Mouse (Mus musculus): ENCODE data around the gene Arfgap2.
"Not testable (repeated sequence)": the region's sequence is repeated elsewhere in the genome, so short reads cannot be mapped to it uniquely, and the experiment has no call there.

Arfgap2 gene

DNA sequence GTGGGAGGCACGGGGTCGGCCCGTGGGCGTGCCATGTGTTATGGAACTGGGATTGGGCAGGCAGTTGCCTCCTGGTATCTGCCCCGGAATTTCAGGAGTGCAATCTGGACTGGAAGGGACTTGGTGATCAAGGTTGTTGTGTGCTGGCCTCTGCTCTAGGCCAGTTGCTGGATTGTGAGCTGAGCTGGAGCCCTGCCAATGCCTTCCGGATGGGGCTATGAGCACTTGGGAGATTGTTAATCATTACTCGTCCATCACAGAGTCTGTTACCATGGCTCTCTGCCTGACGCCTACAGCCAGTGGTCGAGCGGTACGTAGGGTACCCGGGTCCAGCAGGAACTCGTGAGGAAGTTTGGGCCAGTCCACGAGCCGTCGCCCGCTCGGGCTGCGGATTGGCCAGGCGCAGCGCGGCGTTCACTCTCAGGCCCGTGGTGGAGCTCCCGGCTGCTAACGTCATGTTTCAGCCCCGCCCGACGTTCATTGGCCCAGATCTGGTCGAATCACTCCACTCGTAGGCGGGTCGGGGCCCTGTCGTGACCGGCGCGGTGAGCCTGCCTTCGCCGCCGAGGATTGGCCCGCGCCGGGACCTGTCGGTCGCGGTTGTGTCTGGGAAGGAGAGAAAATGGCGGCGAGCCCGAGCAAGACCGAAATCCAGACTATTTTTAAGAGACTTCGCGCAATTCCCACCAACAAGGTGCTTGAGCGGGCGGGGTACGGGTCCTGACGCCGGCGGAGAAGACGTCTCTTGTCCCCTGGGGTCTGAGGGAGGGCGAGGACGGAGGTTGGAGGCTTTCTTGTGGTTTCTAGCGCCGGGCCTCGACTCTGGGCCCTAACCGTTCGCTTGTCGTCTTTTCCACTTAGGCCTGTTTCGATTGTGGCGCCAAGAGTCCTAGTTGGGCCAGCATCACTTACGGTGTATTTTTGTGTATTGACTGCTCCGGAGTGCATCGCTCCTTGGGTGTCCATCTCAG is at the start of gene Arfgap2:
Gene Arfgap2 (plus strand): TSS at position 264 of the 971 bp plus-strand sequence.
- DNase-seq (ENCODE audit: low spot score in 2 of 2) = peak; percentile 98 to 99

DNA sequence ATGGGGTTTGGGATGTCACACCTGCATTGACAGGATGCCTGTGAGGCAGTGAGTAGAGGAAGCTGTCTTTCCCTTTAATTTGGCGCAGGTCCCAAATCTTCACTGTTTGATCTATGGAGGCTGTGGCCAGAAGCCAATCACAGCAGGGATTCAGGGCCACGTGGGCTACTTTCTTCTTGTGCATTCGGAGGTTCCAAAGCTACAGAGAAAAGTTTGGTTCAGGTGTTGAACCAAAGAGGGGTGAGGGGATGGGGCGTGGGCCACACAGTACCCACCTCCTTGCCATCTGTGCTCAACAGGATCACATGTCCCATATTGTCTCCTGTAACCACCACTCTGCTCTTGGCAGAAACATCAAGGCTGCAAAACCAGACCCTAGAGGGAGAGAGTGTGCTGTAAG is 47.7 kb upstream of the Arfgap2 start:
- DNase-seq (ENCODE audit: low spot score in 2 of 2) = no peak

DNA sequence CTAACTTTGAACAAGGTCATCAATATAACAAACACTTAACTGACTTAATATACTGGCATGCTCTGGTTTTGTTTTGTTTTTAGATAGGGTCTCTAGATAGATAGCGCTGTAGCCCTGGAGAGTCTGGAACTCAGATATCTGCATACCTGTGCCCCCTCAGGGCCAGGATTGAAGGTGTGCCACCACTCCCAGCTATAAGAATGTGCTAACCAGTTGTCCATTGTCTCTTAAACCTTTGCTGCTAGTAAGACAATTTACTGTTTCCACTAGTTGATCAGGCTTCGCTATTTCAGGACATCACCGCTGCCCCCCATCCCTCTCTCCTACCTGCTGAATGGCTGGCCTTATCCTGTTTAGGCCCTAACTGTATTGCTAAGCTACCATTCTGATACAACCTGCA is 44.3 kb upstream of the Arfgap2 start:
- DNase-seq (ENCODE audit: low spot score in 2 of 2) = no peak

DNA sequence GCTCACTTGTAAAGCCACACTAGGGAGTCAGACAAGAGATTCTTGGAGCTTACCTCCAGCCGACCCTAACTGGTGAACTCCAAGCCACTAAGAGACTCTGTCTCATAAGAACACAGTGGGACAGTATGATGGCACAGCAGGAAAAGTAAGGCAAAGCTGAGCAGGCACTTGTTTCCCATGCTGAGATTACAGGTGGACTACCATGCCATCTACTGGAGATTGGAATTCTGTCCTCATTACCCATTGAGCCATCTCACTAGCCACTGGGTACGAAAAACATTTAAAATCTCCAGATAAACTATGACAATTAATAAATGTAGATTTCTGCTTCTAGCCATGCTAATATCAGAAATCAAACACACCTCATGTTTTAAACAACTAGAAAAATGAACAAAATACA is 41.2 kb upstream of the Arfgap2 start:
- DNase-seq (ENCODE audit: low spot score in 2 of 2) = no peak

DNA sequence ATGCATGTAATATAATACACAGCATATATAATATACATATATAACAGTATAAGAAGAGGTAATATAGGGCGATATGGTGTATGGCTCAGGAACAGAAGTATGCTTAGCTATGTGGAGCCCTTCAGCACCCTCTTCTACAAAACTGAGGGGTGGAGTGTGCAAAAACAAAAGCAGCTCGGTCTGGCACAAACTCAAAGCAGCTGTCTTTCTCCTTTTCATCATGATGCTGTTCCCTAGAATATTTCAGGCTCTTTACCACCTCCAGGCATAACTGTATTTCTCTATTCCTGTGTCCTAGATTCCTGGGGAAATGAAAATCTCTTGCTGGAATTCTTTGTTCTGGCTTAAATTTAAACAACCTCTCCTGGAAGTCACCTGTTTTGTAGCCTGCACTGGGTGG is 35.0 kb upstream of the Arfgap2 start:
- no peak for DNase-seq (ENCODE audit: low spot score in 2 of 2)

DNA sequence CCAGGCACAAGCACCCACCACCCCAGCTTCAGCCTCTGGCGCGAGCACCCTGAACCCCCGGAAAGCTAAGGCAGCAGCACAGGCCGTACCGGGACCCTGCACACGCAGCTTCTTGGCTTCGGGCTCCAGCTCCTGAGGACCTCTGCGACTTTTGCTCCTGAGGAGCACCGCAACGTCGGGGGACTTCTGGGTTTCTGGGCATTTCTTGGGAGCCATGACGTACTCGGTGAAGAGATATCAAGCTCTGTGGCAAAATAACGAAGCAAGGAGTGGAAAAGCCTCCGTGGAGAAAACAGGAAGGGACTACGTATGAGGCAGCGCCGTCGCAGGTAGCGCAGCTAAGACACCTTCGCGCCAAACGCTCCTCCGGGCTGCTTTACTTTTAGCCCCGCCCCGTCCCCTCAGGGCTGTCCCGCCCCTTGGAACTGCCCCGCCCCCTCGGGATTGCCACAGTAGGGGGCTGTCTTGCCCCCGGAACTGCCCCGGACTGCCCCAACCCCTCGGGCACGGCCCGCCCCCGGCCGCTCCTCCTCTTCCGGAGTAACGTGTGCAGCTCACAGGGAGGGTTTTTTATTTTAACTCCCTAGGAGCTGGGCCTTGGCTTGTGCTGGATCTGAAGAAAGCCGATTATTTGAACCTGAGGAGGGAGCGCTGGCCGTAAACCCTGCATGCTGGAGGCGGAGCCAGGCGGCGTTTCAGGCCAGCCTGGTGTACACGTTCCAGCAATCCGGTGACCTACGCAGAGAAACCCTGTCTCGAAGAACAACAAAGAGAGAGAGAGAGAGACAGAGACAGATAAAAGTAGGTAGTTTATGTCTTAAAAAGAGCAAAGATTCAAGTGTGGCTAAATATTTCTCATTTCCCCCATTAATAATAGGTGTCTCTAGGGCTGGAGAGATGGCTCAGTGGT is 27.9 kb upstream of the Arfgap2 start, which contains the start of gene Ddb2:
Gene Ddb2 (minus strand): TSS at position 382 of the 910 bp plus-strand sequence.
- peak; percentile 77 to 79 for DNase-seq (ENCODE audit: low spot score in 2 of 2)

DNA sequence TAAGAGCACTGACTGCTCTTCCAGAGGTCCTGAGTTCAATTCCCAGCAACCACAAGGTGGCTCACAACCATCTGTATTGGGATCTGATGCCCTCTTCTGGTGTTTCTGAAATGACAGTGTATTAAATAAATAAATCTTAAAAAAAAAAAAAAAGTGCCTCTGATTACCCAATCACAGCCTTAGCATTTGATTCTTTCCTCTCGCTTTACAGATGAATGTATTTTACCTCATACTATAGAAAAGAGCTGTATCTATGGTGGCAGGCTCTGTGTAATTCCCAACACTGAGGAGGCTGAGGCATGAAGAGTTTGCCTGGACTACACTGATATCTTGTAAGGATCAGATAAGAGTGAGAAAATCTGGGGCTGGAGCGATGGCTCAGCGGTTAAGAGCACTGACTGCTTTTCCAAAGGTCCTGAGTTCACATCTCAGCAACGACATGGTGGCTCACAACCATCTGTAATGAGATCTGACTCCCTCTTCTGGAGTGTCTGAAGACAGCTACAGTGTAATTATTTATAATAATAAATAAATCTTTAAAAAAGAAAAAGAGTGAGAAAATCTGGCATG is 27.2 kb upstream of the Arfgap2 start:
- not testable (repeated sequence) for DNase-seq (ENCODE audit: low spot score in 2 of 2)

DNA sequence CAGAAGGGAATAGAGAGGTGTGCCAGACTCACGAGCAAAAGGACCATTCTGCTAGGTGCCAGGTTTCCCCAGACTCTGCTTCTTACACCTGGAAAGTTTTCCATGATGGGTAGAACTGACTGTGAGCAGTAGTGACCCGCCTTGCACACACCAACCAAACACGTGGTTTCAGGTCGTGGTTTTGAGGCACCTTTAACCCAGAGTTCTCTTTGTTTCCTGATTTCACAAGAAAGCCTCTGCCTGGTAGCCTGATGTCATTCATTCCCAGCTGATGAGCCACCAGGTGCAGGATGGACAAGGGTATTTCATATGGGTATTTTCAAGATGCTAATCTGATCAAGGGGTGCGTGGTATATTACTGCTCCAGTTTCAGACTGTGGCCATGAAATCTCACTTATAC is 22.2 kb upstream of the Arfgap2 start:
- no peak for DNase-seq (ENCODE audit: low spot score in 2 of 2)

DNA sequence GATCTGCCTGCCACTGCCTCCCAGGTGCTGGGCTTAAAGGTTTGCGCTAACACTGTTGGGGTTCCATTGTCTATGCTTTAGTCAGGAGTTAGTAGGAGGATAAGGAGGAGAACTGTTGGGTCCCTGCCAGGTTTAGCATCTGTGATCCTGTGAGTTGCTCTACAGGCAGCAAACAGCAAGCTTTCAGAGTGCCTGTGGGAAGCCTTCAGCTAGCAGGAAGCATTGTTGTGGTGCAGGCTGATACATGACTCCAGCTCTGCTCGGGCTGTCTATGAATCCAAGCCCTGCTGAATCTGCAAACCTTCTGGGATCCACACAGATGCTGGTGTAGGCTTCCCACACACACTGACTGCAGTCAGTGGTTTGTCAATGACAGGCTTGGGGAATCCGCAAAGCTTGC is 21.4 kb upstream of the Arfgap2 start:
- DNase-seq (ENCODE audit: low spot score in 2 of 2) = no peak

DNA sequence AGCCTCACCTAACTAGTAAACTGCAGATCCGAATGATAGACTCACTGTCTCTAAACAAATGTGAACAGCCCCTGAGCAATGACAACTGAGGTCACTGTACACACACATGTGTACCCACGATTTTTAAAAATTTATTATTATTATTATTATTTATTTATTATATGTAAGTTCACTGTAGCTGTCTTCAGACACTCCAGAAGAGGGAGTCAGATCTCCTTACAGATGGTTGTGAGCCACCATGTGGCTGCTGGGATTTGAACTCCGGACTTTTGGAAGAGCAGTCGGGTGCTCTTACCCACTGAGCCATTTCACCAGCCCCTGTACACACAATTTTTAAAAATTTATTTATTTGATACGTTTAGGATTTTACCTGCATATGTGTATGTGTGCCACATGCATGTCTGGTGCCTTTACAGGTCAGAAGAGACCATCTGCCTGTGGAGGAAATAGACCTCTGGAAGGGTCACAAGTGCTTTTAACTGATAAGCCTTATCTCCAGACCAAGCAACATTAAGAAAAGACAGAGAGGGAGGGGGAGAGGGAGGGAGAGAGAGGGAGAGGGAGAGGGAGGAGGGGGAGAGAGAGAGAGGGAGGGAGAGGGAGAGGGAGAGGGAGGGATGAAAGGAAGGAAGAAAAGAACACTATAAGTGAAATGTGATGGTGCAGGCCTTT is 20.1 kb upstream of the Arfgap2 start:
- DNase-seq (ENCODE audit: low spot score in 2 of 2) = no peak

DNA sequence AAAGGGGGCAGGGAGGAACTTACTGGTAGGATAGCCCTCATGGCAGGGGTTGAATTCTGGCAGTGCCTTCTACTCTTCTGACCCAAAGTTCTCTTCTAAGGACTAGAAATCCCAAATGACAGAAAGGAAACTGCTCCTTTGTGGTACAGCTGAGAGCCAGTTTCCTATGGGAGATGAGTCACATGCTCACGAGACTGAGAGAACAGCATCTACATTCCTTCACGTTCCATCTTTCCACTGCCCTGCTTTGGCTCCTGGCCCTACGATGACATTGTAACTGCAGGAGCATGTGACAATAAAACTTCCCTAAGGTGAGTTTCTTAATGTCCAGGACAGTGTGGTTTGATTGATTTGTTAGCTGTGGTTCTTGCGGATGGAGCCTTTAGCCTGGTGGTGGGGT is 16.4 kb upstream of the Arfgap2 start:
- DNase-seq (ENCODE audit: low spot score in 2 of 2) = no peak

DNA sequence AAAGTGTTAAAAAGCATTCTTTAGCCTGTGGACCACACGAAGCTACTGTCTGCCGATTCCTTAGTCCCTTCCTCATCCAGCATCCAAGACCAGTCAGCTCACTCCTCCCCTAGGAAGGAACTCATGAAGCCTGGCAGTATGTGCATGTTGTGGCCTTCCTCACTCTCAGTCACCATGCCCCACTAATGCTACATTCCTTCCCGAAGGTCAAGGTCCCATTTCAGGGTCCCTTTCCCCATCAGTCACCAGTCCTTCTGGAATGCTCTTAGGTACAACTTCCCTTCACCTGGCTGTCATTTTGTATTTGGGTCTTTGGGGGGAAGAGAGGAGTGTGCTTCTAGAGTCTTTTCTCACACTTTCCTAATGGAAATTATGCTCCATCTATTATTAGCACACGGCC is 12.8 kb upstream of the Arfgap2 start:
- DNase-seq (ENCODE audit: low spot score in 2 of 2) = no peak

DNA sequence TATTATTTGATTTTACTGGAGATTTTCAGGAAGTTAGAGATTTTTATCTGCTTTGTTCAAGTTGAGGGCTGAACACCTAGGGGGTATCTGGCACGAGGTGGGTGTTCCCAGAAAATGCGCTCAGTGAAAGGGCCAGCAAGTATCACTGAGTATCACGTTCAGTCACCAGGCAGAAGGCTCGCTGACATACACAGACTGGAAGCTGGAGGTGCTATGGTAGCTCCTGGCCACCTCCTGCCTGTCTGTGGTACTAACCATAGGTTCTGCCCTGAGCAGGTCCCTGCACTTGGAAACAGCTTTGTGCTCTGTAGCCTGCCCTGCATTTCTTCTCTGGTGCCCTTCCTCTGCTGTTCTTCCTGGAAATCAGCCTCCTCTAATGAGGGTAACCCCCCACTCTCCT is 12.3 kb upstream of the Arfgap2 start:
- no peak for DNase-seq (ENCODE audit: low spot score in 2 of 2)

DNA sequence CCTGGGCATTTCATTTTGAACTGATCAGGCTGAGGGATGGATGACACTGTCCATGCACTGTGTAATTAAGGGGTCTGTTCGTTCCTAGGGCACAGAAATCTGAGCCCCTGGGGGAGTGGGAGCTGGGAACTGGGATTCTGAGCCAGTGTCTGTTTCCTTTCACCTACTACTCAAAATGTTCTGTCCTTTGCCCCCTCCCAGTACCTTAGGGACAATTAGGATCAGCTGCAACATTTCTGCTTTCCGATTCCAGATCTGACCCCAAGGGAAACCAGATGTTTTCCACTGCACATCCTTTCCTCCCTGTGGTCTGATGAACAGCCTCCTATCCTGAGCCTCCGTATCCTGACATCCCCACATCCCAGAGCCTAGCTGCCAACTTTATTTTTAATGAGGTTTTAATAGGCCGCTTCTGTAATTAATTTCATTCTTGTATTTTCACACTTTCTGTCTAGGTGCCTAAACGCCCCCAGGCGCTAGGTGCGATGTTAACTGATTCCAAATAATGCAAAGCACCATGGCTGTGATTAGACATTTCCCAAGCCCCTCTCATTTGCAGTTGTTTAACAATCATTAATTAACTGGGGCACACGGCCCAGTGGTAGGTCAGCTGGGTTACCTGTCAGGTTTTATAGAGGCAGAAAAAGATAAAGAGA is 9.9 kb upstream of the Arfgap2 start:
- DNase-seq (ENCODE audit: low spot score in 2 of 2) = no peak

DNA sequence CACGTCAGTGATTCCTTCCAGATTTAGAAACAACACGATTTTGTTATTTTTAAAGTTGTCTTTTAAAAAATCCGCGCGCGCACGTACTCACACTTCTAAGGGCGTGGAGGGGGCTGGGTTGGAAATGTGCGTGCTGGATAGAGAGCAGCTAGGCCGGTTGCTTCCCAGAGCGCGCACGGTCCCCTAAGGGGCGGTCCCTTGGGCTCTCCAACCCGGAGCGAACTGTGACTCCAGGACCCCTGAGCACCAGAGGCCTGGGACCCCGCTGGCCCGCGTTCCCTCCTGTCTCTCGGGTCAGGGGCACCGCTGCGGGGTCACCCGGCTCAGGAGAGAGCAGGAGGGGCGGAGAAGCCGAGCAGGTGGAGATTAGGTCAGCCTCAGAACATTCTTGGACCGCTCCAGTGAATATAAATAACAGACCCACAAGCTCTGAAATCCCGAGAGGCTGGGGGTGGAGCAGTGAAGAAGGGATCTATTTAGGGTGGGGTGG is 9.1 kb upstream of the Arfgap2 start, which contains the start of gene Pacsin3:
Gene Pacsin3 (plus strand): TSS at position 294 of the 490 bp plus-strand sequence.
- DNase-seq (ENCODE audit: low spot score in 2 of 2) = no peak

DNA sequence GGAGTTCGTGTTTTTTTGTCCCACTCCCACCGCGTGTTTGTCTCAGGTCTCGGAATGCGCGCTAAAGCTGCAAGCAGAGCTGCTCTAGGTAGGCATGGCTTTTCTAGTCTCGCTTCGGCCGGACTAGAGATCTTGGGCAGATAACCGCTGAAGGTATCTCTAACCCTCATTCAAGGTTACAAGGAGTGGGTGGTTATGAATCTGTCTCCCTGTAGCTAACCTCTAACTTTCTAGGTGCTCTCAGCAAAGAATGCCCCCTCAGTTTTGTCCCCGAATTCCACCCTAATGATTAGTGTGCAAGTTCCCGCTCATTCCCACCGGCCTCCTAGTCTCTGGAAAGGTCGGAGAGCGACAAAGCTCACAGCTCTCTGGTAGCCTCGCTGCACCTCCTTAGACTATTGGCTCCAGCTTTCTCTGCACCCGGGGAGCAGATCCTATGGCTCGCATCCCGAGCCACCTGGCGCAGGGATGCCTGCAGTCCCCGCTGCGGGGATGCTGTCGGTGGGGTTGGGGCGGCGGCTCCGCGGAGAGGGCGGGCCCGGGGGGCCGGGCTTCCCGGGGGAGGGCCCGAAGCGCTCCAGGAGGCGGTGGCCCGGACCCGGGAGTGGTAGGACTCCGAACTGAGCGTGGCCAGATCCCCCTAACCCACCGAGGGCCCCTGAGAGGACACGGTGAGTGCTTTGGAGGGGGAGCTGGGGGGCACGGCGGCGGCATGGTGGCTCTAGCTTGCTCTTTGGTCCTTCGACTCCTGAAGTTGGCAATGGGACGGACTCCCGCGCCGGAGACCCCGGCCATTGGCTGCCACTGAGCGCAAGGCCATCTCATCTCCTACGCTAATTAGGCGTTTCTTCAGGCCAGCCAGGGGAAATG is 8.3 kb upstream of the Arfgap2 start:
- DNase-seq (ENCODE audit: low spot score in 2 of 2) = peak in 1 of 2 experiments; percentile 49

DNA sequence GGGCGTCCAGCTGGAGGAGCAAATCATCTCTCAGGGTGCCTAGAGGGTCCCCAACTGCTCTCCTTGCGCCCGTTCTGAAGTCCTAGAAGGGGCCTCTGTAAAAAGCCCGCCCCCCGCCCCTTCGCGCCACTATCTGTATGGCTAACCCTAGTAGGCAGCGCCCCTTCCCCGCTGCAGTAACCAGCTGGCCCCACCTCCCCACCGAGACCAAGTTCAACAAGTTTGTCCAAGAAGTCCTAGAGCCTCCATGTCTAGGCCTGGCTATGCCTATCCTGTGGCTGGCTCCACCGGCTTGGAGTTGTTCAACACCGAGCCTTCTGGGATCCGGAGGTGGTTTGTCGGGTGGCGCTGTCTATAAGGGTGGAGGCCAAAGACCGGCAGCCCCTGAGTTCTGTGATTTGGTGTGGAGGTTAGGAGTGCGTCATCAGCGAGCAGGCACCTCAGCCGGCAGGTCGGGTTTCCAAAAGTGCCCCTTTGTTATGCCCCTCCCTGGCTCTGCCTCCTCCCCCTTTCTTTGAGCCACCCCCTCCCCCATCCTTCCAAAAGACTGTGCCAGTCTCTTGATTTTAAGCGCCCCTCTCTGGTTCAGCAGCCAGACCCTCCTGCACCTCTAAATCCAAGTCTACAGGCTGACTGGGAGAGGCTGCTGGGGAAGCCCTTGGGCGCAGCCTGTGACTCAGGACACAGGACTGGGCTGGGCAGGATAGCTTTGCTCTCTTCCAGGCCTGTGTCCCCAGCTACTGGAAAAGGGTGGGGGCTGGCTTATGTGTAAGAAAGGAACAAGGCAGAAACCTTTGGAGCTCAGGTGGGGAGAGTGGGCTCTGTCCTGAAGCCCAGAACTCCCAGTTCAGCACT is 7.4 kb upstream of the Arfgap2 start:
- DNase-seq (ENCODE audit: low spot score in 2 of 2) = no peak

DNA sequence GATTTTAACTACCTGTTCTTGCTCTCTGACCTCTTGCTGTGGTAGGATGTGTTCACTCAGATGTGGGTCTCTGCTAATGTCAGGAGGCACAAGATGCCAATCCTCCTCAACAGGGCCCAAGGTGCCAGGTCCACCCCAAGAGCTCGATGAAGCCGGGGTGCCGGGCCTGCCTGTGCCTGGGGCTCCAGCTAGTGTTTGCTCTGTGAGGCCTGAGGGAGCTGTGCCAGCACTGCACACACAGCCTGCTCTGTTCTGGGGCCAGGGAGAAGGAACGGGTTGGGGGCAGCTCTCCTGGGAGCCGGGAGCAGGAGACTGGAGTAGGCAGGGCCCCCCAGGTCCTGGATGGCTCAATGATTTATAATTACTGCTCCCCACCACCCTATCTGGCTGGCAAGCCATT is 6.7 kb upstream of the Arfgap2 start:
- DNase-seq (ENCODE audit: low spot score in 2 of 2) = no peak

DNA sequence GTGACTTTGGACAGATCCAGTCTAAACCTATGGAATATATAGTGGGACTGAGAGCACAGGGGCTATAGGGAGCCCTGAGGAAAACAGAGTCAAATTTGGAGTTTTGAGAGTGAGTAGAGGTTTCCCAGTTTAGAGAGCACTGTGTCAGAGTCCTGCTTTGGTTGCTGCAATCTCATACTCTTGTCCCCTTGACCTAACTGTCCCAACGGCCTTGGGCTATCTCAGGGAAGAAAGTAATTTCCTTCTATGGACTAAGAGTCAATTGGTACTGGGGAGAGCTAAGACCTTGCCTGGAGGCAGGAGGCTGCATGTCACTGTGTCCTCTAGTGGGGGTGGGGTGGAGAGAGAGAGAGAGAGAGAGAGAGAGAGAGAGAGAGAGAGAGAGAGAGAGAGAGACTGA is 5.9 kb upstream of the Arfgap2 start:
- no peak for DNase-seq (ENCODE audit: low spot score in 2 of 2)
